Mouse (Mus musculus) embryonic facial prominence, embryonic 15.5 days (tissue): ENCODE data around the gene Ppp2r5c. TPM values are rescaled to one million over a fixed set of nuclear protein-coding genes. Genes with fewer than 3 reads are reported as not detected.

Experiments used
- ATAC-seq: fragments of 200-750 bp; cut with Nextera tagmentation; 2 replicates; pipeline ENCODE4 v1.8.0; 2017; ENCODE audit warnings: low read depth, moderate TSS enrichment; ENCODE audit not compliant: insufficient number of reproducible peaks, low FRiP score, low TSS enrichment
- H3K27ac ChIP-seq: fragments of 300-500 bp; sonication (generic); replicated peaks from 2 replicates; pipeline ENCODE4 v1.5.1; 2015; ENCODE audit warnings: mild to moderate bottlenecking, inconsistent platforms
- H3K27me3 ChIP-seq: fragments of 300-500 bp; sonication (generic); 2 replicates; pipeline ENCODE4 v1.6.1; 2015; ENCODE audit warnings: inconsistent platforms
- H3K36me3 ChIP-seq: fragments of 300-500 bp; sonication (generic); 2 replicates; pipeline ENCODE4 v1.6.1; 2015; ENCODE audit warnings: mild to moderate bottlenecking, inconsistent platforms
- H3K4me1 ChIP-seq: fragments of 300-500 bp; sonication (generic); 2 replicates; pipeline ENCODE4 v1.6.1; 2015; ENCODE audit warnings: inconsistent platforms
- H3K4me2 ChIP-seq: fragments of 300-500 bp; sonication (generic); replicated peaks from 2 replicates; pipeline ENCODE4 v1.6.1; 2015; ENCODE audit warnings: mild to moderate bottlenecking, inconsistent platforms
- H3K4me3 ChIP-seq: fragments of 300-500 bp; sonication (generic); replicated peaks from 2 replicates; pipeline ENCODE4 v1.5.1; 2015; ENCODE audit warnings: mild to moderate bottlenecking, inconsistent platforms
- H3K9ac ChIP-seq: fragments of 300-500 bp; sonication (generic); 2 replicates; pipeline ENCODE4 v1.6.1; 2015; ENCODE audit warnings: inconsistent platforms
- H3K9me3 ChIP-seq: fragments of 300-500 bp; sonication (generic); replicated peaks from 2 replicates; pipeline ENCODE4 v1.6.1; 2016; ENCODE audit warnings: inconsistent platforms
- whole genome bisulfite sequencing: fragments of 180-500 bp; shearing (Covaris S2); methylation state at CpG from one replicate; pipeline ENCODE4 v1.1.7; 2015; 5-methylcytosine and 5-hydroxymethylcytosine counted together
- polyA plus RNA-seq: library from polyadenylated mRNA; unstranded; fragments of >200 nt; fragmentation: Nextera tagmentation; extraction: Ambion mirVana; gene quantifications from 2 replicates; pipeline ENCODE4 v1.2.1, GENCODE M21; 2015

Ppp2r5c gene
- polyA plus RNA-seq, 1 experiment from 2014 or later: 138 TPM

DNA sequence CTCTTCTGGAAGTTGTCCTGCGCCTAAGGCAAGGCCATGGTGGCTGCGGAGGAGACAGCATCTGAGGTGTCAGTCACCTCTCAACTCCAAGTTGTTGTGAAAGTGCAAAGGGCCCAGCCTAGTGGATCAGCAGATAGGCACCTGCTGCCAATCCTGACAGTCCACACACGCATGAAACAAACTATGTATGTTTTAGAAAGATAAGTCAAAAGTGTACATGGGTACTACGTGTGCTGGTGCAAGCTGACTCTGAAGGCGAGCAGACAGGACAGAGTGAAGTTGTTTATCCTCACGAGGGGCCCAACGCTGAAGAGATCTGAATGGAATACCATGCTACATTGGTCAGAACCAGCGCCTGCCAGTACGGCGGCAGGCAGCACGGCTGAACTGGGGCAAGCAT lies 117.9 kb downstream of the Ppp2r5c start:
- Histone ChIP-seq H3K27ac (no peak overlapping the region), H3K4me1 (no peaks in the 10 kb centered on the region), H3K36me3 (peaks cover 89% of the 10 kb centered on the region), H3K27me3 (no peaks in the 10 kb centered on the region), H3K9ac (no peak overlapping the region), H3K9me3 (no peaks in the 10 kb centered on the region), H3K4me3 (no peak overlapping the region), H3K4me2 (no peak overlapping the region)
- no peak for ATAC-seq
- WGBS: 92% methylated on average over 11 of the region's 11 CpGs

DNA sequence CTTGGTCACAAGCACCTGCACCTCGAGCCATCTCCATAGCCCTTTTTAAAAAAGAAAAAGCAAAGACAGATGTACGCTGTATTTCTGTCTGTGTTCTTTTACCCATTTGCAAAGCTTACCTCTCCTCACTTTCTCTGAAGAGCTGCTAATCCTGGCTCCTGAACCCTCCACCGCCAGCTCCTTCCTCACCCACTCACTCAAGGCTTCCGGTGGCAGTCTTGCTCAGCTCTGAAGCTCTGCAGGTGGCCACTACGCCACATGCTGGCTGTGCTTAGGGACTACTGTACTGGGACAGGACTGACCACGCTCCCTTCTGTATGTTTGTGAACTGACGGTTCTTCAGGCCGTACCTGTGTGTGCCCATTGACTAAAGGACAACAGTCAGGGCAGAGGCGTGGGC lies 119.4 kb downstream of the Ppp2r5c start:
- Histone ChIP-seq H3K4me3 (no peak overlapping the region), H3K4me1 (no peaks in the 10 kb centered on the region), H3K27me3 (no peaks in the 10 kb centered on the region), H3K27ac (no peak overlapping the region), H3K4me2 (no peak overlapping the region), H3K9me3 (no peaks in the 10 kb centered on the region), H3K36me3 (peaks cover 86% of the 10 kb centered on the region), H3K9ac (no peak overlapping the region)
- 89% methylated on average over 9 of the region's 9 CpGs for WGBS
- no peak for ATAC-seq

DNA sequence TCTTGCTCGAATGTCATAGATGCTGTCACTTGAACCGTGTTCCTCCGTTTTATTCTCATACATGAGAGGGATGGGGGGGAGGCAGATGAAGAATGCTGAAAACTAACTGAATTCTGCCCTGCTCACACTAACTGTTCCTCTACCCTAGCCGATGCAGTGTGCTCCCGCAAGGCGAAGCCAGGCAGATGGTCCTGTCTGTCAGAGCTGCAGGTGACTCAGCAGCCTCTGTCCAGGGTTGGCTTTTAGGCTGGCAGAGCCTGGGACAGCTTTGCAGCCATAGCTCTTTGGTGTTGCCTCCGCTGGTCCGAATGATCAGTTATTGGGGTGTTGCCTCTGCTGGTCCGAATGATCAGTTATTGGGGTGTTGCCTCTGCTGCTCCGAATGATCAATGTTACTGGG lies 124.1 kb downstream of the Ppp2r5c start:
- 91% methylated on average over 10 of the region's 10 CpGs for WGBS
- H3K4me1 ChIP-seq: no peaks in the 10 kb centered on the region
- no peak for ATAC-seq

DNA sequence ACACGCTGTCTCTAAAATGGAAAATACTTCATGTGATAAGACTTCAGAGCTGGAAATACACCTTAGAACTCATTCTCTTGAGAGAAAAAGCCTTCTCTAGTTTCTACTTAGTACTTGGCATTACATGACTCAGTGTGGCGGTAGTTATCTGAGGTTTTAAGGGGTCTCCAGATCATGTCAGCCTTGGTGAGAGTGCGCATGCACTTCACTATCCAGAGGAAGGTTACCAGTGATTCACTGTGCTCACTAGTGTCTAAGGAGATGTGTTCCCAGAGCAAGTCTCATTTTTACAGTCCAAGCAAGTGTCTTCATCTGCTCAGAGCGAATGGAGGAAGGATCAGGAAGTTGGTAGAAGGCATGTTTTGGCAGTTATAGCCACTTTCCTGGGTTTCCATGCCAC lies 125.4 kb downstream of the Ppp2r5c start:
- H3K9ac ChIP-seq: no peak overlapping the region
- peaks cover 74% of the 10 kb centered on the region for H3K36me3 ChIP-seq
- no peaks in the 10 kb centered on the region for H3K9me3 ChIP-seq
- no peak for ATAC-seq
- H3K27ac ChIP-seq: no peak overlapping the region
- H3K4me1 ChIP-seq: no peaks in the 10 kb centered on the region
- H3K4me3 ChIP-seq: no peak overlapping the region
- H3K27me3 ChIP-seq: no peaks in the 10 kb centered on the region
- no peak overlapping the region for H3K4me2 ChIP-seq
- WGBS: 94% methylated on average over 4 of the region's 4 CpGs

More for the DNA sequence above, 124.1 kb downstream of the Ppp2r5c start:
- H3K4me3 ChIP-seq: no peak overlapping the region
- H3K36me3 ChIP-seq: peaks cover 81% of the 10 kb centered on the region
- H3K27ac ChIP-seq: no peak overlapping the region
- no peak overlapping the region for H3K9ac ChIP-seq
- no peak overlapping the region for H3K4me2 ChIP-seq
- H3K27me3 ChIP-seq: no peaks in the 10 kb centered on the region
- no peaks in the 10 kb centered on the region for H3K9me3 ChIP-seq

DNA sequence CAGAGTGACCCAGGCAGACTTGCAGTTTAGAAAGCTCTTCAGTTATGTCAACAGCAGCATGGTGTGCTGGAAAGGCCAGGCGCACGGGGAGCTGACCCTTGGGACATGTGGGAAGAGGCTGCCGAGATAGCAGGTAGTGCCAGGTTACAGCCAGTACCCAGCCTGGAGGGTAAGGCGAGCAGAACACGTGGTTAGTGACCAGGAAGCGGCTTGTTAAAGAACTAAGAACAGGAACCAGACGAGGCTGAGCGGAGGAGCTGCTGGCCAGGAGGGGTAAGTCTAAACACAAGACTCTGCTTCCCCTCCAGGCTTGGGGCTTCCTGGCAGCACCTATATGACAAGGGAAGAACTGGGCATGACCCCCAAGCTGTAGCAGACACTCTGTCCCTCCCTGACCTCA lies 126.7 kb downstream of the Ppp2r5c start:
- Histone ChIP-seq H3K9me3 (no peaks in the 10 kb centered on the region), H3K27ac (no peak overlapping the region), H3K27me3 (no peaks in the 10 kb centered on the region), H3K4me2 (no peak overlapping the region), H3K4me3 (no peak overlapping the region), H3K4me1 (no peaks in the 10 kb centered on the region), H3K9ac (no peak overlapping the region), H3K36me3 (peaks cover 64% of the 10 kb centered on the region)
- ATAC-seq: no peak
- WGBS: 79% methylated on average over 8 of the region's 8 CpGs

DNA sequence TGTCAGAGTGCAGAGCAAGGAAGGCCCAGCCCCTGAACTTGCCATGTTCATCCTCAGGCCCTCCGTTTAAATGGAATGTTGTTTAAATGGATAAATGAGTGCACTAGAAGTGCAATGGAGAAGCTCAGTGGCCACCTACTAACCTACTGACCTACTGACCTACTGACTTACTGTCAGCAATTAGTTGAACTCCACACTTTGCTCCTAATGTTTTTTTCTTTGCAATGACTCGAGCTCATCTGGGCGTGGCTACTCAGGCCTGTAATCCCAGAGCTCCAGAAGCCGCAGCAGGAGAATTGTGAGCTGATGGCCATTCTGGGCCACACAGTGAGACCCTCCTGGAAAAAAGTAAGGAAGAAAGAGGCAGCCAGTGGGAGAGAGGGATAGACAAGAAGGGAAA lies 129.0 kb downstream of the Ppp2r5c start:
- Histone ChIP-seq H3K4me3 (no peak overlapping the region), H3K4me2 (no peak overlapping the region), H3K27ac (no peak overlapping the region), H3K9me3 (no peaks in the 10 kb centered on the region), H3K4me1 (no peaks in the 10 kb centered on the region), H3K36me3 (peaks cover 55% of the 10 kb centered on the region), H3K27me3 (no peaks in the 10 kb centered on the region), H3K9ac (no peak overlapping the region)
- 68% methylated on average over 4 of the region's 4 CpGs for WGBS
- ATAC-seq: no peak

DNA sequence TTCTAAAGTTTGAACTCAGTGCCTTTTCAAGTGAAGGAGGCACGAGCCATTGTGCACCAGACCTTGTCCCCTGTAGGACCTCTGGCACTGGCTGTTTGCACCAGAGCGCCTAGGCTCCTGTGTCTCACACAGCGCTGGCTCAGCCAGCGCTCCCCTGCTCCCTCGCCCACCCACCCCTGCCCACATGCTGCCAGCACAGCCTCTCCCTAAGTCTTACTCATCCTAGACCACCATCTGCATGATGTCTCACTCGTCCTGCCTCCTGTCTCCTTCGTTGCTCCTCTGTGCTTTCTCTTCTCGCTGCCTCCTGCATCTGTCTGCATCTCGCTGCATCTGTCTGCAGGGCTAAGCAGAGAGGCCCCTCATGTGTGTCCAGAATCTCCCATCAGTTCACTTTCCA lies 131.4 kb downstream of the Ppp2r5c start:
- Histone ChIP-seq H3K4me1 (no peaks in the 10 kb centered on the region), H3K27ac (no peak overlapping the region), H3K9me3 (no peaks in the 10 kb centered on the region), H3K4me2 (no peak overlapping the region), H3K27me3 (no peaks in the 10 kb centered on the region), H3K36me3 (peaks cover 47% of the 10 kb centered on the region), H3K9ac (no peak overlapping the region), H3K4me3 (no peak overlapping the region)
- 86% methylated on average over 9 of the region's 9 CpGs for whole genome bisulfite sequencing
- no peak for ATAC-seq

DNA sequence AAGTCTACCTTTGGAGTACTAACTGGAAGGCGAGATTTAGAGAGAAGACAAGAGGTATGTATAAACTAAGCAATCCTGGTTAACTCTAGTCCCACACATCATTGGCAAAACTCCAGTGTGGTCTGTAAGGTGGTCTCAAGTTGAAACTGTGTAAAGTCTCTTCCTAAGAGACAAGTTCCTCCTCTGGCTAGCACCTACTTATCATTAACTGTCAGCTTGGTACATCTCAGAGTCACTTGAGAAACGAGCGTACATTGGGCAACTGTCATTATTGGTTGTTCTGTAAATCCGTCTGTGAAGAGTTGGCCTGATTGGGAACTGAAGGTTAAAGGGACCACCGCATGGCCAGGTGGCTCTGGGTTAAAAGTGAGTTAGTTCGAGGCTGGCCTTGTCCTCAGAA lies 141.7 kb downstream of the Ppp2r5c start:
- H3K27me3 ChIP-seq: no peaks in the 10 kb centered on the region
- no peak overlapping the region for H3K4me2 ChIP-seq
- no peak for ATAC-seq
- WGBS: 80% methylated on average over 6 of the region's 6 CpGs
- no peak overlapping the region for H3K4me3 ChIP-seq
- H3K27ac ChIP-seq: no peak overlapping the region
- H3K36me3 ChIP-seq: no peaks in the 10 kb centered on the region
- peaks cover 21% of the 10 kb centered on the region for H3K4me1 ChIP-seq
- H3K9me3 ChIP-seq: no peaks in the 10 kb centered on the region
- H3K9ac ChIP-seq: no peak overlapping the region

DNA sequence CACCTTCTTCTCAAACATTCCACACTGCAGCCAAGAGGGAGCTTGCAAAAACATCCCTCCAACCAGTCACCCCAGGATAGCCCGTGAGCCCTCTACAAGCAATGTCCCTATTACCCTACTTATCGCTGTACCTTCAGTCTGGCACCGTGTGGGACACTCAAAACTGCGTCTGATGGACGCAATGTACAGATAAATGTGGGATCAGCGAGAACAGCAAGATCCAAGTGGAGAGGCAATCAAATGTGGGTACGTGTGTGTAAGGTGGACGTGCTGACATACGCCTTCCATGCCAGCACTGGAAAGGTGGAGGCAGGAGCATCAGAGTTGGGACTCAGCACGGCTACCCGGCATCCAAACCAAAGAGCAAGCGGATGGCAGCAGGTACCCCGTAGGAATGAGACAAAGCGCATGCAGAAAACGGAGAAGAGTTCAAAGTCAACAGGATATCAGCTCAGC lies 143.9 kb downstream of the Ppp2r5c start:
- Histone ChIP-seq H3K4me1 (peaks cover 21% of the 10 kb centered on the region), H3K9ac (peak overlapping the region; percentile 79), H3K36me3 (no peaks in the 10 kb centered on the region), H3K4me3 (peak overlapping the region; percentile 97), H3K27me3 (no peaks in the 10 kb centered on the region), H3K4me2 (peak overlapping the region; percentile 89), H3K9me3 (no peaks in the 10 kb centered on the region), H3K27ac (peak overlapping the region; percentile 98)
- 1% methylated on average over 15 of the region's 15 CpGs for WGBS
- ATAC-seq: no peak; the same call in 1 of the 2 replicates

DNA sequence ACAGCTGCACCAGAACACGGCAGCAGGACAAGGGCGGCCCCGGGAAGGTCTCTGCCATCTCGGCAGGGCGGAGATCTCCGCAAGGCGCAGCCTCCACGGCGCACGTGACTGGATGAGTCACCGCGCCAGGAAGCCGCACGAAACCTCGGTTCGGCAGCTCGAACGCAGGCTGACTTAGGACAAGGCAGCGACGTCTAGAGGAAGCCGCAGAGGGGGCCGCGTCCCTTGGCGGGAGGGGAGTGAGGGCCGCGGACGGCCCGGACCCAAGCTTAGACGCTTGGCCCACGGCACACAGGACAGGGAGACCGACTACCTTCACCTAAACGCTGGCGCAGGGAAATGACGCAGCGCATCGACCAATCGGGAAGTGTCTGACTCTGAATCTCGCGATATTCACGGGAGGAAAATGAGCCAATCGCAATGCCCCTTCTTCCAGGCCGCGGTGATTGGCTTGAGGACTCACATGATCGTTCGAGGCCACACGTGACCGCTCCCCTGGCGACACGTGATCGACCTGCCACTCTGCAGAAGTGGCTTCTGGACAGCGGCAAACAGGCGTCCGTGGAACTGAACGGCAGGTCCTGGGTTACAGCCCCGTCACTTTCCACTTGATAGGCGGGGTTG lies 144.5 kb downstream of the Ppp2r5c start:
- H3K9ac ChIP-seq: peak overlapping the region; percentile 79
- H3K4me1 ChIP-seq: peaks cover 21% of the 10 kb centered on the region
- ATAC-seq: peak; percentile 97
- H3K27me3 ChIP-seq: no peaks in the 10 kb centered on the region
- peak overlapping the region; percentile 97 for H3K4me3 ChIP-seq
- H3K9me3 ChIP-seq: no peaks in the 10 kb centered on the region
- under 1% methylated on average over 56 of the region's 56 CpGs for WGBS
- H3K36me3 ChIP-seq: no peaks in the 10 kb centered on the region
- H3K27ac ChIP-seq: peak overlapping the region; percentile 98
- peak overlapping the region; percentile 89 for H3K4me2 ChIP-seq

DNA sequence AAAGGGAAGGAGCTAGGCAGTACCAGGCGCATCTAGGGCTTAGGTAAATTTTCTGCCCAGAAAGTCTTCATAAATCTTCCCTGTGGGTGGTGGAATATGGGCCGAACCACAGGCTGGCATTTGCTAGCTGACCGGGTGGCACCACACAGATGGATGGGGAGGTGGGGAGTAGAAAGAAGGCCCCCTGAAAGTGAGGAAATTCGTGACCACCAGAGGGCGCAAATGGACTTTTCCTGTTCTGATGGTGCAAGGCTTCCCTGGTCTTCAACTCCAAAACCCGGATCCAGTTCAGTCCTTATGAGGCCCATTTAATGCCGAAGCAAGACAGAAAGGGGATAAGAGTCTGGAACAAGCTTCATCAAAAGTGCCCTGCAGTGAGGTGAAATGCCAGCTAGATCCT lies 151.6 kb downstream of the Ppp2r5c start:
- Histone ChIP-seq H3K27ac (no peak overlapping the region), H3K27me3 (no peaks in the 10 kb centered on the region), H3K9ac (no peak overlapping the region), H3K4me1 (peaks cover 16% of the 10 kb centered on the region), H3K4me2 (no peak overlapping the region), H3K4me3 (no peak overlapping the region), H3K36me3 (no peaks in the 10 kb centered on the region), H3K9me3 (no peaks in the 10 kb centered on the region)
- WGBS: 6% methylated on average over 7 of the region's 7 CpGs
- no peak for ATAC-seq

DNA sequence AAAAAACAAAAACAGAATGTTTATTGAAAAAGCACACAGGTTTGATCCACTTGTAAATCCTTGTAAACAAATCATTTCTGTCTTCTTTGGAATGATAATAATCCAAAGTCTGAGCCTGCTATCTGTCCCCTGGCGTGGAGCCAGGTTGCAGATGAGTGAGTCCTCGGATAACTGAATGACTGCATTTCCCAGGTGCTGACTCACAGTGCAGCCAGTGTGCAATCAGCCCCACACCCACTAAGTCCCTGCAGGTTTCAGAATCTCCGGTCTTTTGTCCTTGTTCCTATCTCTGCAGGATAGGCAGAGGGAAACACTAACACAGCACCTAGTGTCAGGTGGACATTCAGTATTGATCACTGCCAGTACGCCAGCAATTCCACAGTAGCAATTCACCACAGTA lies 152.9 kb downstream of the Ppp2r5c start:
- H3K27me3 ChIP-seq: no peaks in the 10 kb centered on the region
- ATAC-seq: no peak
- H3K9ac ChIP-seq: no peak overlapping the region
- no peak overlapping the region for H3K4me2 ChIP-seq
- no peaks in the 10 kb centered on the region for H3K36me3 ChIP-seq
- peaks cover 22% of the 10 kb centered on the region for H3K4me1 ChIP-seq
- H3K4me3 ChIP-seq: no peak overlapping the region
- H3K9me3 ChIP-seq: no peaks in the 10 kb centered on the region
- WGBS: 63% methylated on average over 4 of the region's 4 CpGs
- no peak overlapping the region for H3K27ac ChIP-seq
